Mouse (Mus musculus): ENCODE results near the gene Gm10719. TPM values are rescaled to one million over a fixed set of nuclear protein-coding genes. Genes with fewer than 3 reads are reported as not detected.
"Not testable (repeated sequence)": the region's sequence is repeated elsewhere in the genome, so short reads cannot be mapped to it uniquely, and the experiment has no call there.

Gene Gm10719
- total RNA-seq (2021): under 1 TPM; 0.52 to 0.54 TPM

DNA sequence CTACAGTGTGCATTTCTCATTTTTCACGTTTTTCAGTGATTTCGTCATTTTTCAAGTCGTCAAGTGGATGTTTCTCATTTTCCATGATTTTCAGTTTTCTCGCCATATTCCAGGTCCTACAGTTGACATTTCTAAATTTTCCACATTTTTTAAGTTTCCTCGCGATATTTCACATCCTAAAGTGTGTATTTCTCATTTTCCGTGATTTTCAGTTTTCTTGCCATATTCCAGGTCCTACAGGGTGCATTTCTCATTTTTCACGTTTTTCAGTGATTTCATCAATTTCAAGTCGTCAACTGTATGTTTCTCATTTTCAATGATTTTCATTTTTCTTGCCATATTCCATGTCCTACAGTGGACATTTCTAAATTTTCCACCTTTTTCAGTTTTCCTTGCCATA, at the start of gene Gm10719:
TSS of gene Gm10719 (plus strand) at position 301 of the 400 bp plus-strand sequence.
- DNase-seq: not testable (repeated sequence)

GRCm38 (mm10) chr9:3000445-3000972, 16.7 kb upstream of the Gm10719 start, which contains the start of gene Gm10722:
Gene Gm10722 (plus strand): TSS chr9:3000922.
- not testable (repeated sequence) for DNase-seq

- DNase-seq: peak; percentile 18
Measured at GRCm38 (mm10) chr9:3001006-3001405, 16.2 kb upstream of the Gm10719 start.

DNA sequence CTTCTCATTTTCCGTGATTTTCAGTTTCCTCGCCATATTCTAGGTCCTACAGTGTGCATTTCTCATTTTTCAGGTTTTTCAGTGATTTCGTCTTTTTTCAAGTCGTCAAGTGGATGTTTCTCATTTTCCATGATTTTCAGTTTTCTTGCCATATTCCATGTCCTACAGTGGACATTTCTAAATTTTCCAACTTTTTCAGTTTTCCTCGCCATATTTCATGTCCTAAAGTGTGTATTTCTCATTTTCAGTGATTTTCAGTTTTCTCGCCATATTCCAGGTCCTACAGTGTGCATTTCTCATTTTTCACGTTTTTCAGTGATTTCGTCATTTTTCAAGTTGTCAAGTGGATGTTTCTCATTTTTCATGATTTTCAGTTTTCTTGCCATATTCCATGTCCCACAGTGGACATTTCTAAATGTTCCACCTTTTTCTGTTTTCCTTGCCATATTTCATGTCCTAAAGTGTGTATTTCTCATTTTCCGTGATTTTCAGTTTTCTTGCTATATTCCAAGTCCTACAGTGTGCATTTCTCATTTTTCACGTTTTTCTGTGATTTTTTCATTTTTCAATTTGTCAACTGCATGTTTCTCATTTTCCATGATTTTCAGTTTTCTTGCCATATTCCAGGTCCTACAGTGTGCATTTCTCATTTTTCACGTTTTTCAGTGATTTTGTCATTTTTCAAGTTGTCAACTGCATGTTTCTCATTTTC, 15.1 kb upstream of the Gm10719 start:
- DNase-seq: peak; percentile 99

- not testable (repeated sequence) for DNase-seq
Measured at GRCm38 (mm10) chr9:3002794-3003396, 14.3 kb upstream of the Gm10719 start, which contains the start of gene Gm11168. Gene Gm11168 (plus strand): TSS chr9:3003346.

GRCm38 (mm10) chr9:3006179-3006578, 11.0 kb upstream of the Gm10719 start:
- DNase-seq: not testable (repeated sequence)

- peak; percentile 89 for DNase-seq
Measured at GRCm38 (mm10) chr9:3006636-3007035, 10.6 kb upstream of the Gm10719 start.

GRCm38 (mm10) chr9:3007272-3007671, 9.9 kb upstream of the Gm10719 start:
- DNase-seq: not testable (repeated sequence)

DNA sequence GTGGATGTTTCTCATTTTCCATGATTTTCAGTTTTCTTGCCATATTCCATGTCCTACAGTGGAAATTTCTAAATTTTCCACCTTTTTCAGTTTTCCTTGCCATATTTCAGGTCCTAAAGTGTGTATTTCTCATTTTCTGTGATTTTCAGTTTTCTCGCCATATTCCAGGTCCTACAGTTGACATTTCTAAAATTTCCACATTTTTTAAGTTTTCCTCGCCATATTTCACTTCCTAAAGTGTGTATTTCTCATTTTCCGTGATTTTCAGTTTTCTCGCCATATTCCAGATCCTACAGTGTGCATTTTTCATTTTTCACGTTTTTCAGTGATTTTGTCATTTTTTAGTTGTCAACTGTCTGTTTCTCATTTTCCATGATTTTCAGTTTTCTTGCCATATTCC, 7.9 kb upstream of the Gm10719 start:
- DNase-seq: not testable (repeated sequence)

GRCm38 (mm10) chr9:3012054-3012621, 5.1 kb upstream of the Gm10719 start:
- not testable (repeated sequence) for DNase-seq

DNA sequence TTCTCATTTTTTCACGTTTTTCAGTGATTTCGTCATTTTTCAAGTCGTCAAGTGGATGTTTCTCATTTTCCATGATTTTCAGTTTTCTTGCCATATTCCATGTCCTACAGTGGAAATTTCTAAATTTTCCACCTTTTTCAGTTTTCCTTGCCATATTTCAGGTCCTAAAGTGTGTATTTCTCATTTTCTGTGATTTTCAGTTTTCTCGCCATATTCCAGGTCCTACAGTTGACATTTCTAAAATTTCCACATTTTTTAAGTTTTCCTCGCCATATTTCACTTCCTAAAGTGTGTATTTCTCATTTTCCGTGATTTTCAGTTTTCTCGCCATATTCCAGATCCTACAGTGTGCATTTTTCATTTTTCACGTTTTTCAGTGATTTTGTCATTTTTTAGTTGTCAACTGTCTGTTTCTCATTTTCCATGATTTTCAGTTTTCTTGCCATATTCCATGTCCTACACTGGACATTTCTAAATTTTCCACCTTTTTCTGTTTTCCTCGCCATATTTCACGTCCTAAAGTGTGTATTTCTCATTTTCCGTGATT, 4.4 kb upstream of the Gm10719 start, which contains the start of gene Gm10721:
TSS of gene Gm10721 (plus strand) at position 408 of the 547 bp plus-strand sequence.
- DNase-seq: not testable (repeated sequence)

DNA sequence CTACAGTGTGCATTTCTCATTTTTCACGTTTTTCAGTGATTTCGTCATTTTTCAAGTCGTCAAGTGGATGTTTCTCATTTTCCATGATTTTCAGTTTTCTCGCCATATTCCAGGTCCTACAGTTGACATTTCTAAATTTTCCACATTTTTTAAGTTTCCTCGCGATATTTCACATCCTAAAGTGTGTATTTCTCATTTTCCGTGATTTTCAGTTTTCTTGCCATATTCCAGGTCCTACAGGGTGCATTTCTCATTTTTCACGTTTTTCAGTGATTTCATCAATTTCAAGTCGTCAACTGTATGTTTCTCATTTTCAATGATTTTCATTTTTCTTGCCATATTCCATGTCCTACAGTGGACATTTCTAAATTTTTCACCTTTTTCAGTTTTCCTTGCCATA, 1.9 kb upstream of the Gm10719 start, which contains the start of gene Gm10720:
TSS of gene Gm10720 (plus strand) at position 301 of the 400 bp plus-strand sequence.
- not testable (repeated sequence) for DNase-seq

DNA sequence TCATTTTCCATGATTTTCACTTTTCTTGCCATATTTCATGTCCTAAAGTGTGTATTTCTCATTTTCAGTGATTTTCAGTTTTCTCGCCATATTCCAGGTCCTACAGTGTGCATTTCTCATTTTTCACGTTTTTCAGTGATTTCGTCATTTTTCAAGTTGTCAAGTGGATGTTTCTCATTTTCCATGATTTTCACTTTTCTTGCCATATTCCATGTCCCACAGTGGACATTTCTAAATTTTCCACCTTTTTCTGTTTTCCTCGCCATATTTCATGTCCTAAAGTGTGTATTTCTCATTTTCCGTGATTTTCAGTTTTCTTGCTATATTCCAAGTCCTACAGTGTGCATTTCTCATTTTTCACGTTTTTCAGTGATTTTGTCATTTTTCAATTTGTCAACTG, 1.3 kb upstream of the Gm10719 start:
- not testable (repeated sequence) for DNase-seq

DNA sequence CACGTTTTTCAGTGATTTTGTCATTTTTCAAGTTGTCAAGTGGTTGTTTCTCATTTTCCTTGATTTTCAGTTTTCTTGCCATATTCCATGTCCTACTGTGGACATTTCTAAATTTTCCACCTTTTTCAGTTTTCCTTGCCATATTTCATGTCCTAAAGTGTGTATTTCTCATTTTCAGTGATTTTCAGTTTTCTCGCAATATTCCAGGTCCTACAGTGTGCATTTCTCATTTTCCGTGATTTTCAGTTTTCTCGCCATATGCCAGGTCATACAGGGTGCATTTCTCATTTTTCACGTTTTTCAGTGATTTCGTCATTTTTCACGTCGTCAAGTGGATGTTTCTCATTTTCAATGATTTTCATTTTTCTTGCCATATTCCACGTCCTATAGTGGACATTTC, 1.7 kb downstream of the Gm10719 start:
- DNase-seq: not testable (repeated sequence)

GRCm38 (mm10) chr9:3019835-3020727, 2.9 kb downstream of the Gm10719 start:
- peak; percentile 65 for DNase-seq

DNA sequence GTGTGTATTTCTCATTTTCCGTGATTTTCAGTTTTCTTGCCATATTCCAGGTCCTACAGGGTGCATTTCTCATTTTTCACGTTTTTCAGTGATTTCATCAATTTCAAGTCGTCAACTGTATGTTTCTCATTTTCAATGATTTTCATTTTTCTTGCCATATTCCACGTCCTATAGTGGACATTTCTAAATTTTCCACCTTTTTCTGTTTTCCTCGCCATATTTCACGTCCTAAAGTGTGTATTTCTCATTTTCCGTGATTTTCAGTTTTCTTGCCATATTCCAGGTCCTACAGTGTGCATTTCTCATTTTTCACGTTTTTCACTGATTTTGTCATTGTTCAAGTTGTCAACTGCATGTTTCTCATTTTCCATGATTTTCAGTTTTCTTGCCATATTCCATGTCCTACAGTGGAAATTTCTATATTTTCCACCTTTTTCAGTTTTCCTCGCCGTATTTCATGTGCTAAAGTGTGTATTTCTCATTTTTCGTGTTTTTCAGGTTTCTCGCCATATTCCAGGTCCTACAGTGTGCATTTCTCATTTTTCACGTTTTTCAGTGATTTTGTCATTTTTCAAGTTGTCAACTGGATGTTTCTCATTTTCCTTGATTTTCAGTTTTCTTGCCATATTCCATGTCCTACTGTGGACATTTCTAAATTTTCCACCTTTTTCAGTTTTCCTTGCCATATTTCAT, 5.3 kb downstream of the Gm10719 start:
- peak; percentile 75 for DNase-seq

- peak; percentile 9 for DNase-seq
Measured at GRCm38 (mm10) chr9:3023312-3023984, 6.2 kb downstream of the Gm10719 start, which contains the start of gene Gm10718. Gene Gm10718 (plus strand): TSS chr9:3023547.

DNA sequence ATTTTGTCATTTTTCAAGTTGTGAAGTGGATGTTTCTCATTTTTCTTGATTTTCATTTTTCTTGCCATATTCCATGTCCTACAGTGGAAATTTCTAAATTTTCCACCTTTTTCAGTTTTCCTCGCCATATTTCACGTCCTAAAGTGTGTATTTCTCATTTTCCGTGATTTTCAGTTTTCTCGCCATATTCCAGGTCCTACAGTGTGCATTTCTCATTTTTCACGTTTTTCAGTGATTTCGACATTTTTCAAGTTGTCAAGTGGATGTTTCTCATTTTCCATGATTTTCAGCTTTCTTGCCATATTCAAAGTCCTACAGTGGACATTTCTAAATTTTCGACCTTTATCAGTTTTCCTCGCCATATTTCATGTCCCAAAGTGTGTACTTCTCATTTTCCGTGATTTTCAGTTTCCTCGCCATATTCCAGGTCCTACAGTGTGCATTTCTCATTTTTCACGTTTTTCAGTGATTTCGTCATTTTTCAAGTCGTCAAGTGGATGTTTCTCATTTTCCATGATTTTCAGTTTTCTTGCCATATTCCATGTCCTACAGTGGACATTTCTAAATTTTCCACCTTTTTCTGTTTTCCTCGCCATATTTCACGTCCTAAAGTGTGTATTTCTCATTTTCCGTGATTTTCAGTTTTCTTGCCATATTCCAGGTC, 6.9 kb downstream of the Gm10719 start:
- DNase-seq: peak; percentile 77

- DNase-seq: peak; percentile 59
Measured at GRCm38 (mm10) chr9:3024912-3025467, 7.8 kb downstream of the Gm10719 start, which contains the start of gene Gm10717. Gene Gm10717 (plus strand): TSS chr9:3025417.

Measured in heart, postnatal 4 days (tissue).